Mouse (Mus musculus) cortical plate, adult 2 months (tissue): ENCODE measurements at regions not wholly inside any gene's neighbourhood (a gene's known extent, or its start where the extent isn't known, plus 50 kb on each side); places are given as distances from the start of the nearest gene placed in this dataset.

ENCODE experiments used
- CTCF ChIP-seq: fragments of 200-500 bp; IDR thresholded peaks from 2 replicates; pipeline ENCODE4 v1.5.1; 2011; ENCODE audit warnings: mild to moderate bottlenecking, control low read depth, low read length; ENCODE audit not compliant: insufficient read depth; ENCODE audit errors: extremely low read depth
- POLR2A ChIP-seq: fragments of 200-500 bp; IDR thresholded peaks from 2 replicates; pipeline ENCODE4 v1.6.1; 2011; ENCODE audit warnings: mild to moderate bottlenecking, low read length, control low read depth; ENCODE audit not compliant: insufficient read depth; ENCODE audit errors: extremely low read depth

GRCm38 (mm10) chr7:118039862-118040261, 76.1 kb downstream of the Rps15a start:
- TF ChIP-seq CTCF (no peak), POLR2A (no peak)
